Mouse (Mus musculus): ENCODE measurements around the gene Hist1h1t. TPM values are rescaled to one million over a fixed set of nuclear protein-coding genes. Genes with fewer than 3 reads are reported as not detected.
A peak's percentile ranks its signal among the peaks of the same experiment; 100 is the strongest.

Gene Hist1h1t
- polyA plus RNA-seq, 1 experiment from 2014 or later: 0.26 TPM

DNA sequence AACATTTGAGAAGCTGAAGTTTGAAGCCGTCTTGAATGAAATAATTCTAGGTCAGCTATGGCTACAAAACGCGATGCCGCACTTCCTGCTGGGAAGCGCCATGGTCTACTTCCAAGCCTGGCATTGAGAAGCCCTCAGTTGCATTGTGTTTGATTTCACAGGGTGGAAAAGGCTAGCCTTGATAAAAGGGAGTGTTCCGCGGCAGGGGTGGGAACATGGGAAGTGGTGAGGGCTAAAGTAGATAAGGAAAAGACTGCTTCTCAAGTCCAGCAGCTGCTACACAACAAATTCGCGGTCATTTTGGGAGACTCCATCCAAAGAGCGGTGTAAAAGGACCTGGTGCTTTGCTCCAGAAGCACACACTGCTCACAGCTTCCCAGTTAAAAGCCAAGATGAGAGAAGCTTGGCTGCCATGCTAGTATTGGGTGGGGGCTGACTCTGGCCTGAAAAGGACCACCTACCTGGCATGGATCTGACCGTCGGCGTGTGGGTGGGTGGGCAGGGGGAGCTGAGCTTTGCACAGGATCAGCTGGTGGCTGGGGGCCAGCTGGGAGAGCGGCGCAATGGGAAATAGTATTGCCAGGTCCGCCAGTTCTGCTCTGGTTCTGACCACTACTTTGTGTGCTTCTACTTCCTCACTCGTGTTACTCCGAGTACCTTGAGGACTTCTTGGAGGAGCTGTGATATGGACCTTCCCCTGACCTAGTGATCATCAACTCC lies 33.0 kb downstream of the Hist1h1t start:
- H3K36me3 ChIP-seq: no peaks in the 10 kb centered on the region
- no peak overlapping the region for H3K4me3 ChIP-seq
- DNase-seq (ENCODE audit: low spot score): no peak
- peaks cover 5% of the 10 kb centered on the region; the same call in 1 of the 2 replicates for H3K4me1 ChIP-seq
- 92% methylated on average over 18 of the region's 18 CpGs for WGBS
- H3K27me3 ChIP-seq (ENCODE audit: low read depth, poor library complexity, severe bottlenecking): no peaks in the 10 kb centered on the region
- H3K9me3 ChIP-seq (replicated peaks): no peaks in the 10 kb centered on the region
- peak overlapping the region; percentile 23; the same call in 1 of the 2 replicates for H3K27ac ChIP-seq

GRCm38 (mm10) chr13:23729192-23729525 lies 33.5 kb downstream of the Hist1h1t start:
- Histone ChIP-seq H3K36me3 (no peaks in the 10 kb centered on the region), H3K9me3 (replicated peaks) (no peaks in the 10 kb centered on the region), H3K27me3 (ENCODE audit: low read depth, poor library complexity, severe bottlenecking) (no peaks in the 10 kb centered on the region), H3K4me1 (peaks cover 5% of the 10 kb centered on the region; the same call in 1 of the 2 replicates), H3K27ac (no peak overlapping the region; the same call in 1 of the 2 replicates), H3K4me3 (no peak overlapping the region)
- 92% methylated on average over 9 of the region's 9 CpGs for WGBS
- peak; percentile 3 for DNase-seq (ENCODE audit: low spot score)

- Histone ChIP-seq H3K27ac (no peak overlapping the region), H3K36me3 (no peaks in the 10 kb centered on the region), H3K4me1 (peaks cover 5% of the 10 kb centered on the region; the same call in 1 of the 2 replicates), H3K9me3 (replicated peaks) (no peaks in the 10 kb centered on the region), H3K4me3 (no peak overlapping the region), H3K27me3 (ENCODE audit: low read depth, poor library complexity, severe bottlenecking) (no peaks in the 10 kb centered on the region)
- no peak for DNase-seq (ENCODE audit: low spot score)
- 97% methylated on average over 5 of the region's 5 CpGs for WGBS
Measured at GRCm38 (mm10) chr13:23729706-23730105, 34.1 kb downstream of the Hist1h1t start.

GRCm38 (mm10) chr13:23730479-23730878 lies 34.9 kb downstream of the Hist1h1t start:
- Histone ChIP-seq H3K4me3 (no peak overlapping the region), H3K4me1 (no peaks in the 10 kb centered on the region), H3K27ac (no peak overlapping the region), H3K9me3 (replicated peaks) (no peaks in the 10 kb centered on the region), H3K27me3 (ENCODE audit: low read depth, poor library complexity, severe bottlenecking) (no peaks in the 10 kb centered on the region), H3K36me3 (no peaks in the 10 kb centered on the region)
- WGBS: 59% methylated on average over 8 of the region's 8 CpGs
- DNase-seq (ENCODE audit: low spot score): no peak

GRCm38 (mm10) chr13:23732156-23732804 lies 36.7 kb downstream of the Hist1h1t start:
- Histone ChIP-seq H3K9me3 (replicated peaks) (no peaks in the 10 kb centered on the region), H3K27ac (no peak overlapping the region), H3K4me3 (no peak overlapping the region), H3K4me1 (no peaks in the 10 kb centered on the region), H3K36me3 (no peaks in the 10 kb centered on the region), H3K27me3 (ENCODE audit: low read depth, poor library complexity, severe bottlenecking) (no peaks in the 10 kb centered on the region)
- WGBS: 27% methylated on average over 8 of the region's 8 CpGs
- DNase-seq (ENCODE audit: low spot score): no peak

DNA sequence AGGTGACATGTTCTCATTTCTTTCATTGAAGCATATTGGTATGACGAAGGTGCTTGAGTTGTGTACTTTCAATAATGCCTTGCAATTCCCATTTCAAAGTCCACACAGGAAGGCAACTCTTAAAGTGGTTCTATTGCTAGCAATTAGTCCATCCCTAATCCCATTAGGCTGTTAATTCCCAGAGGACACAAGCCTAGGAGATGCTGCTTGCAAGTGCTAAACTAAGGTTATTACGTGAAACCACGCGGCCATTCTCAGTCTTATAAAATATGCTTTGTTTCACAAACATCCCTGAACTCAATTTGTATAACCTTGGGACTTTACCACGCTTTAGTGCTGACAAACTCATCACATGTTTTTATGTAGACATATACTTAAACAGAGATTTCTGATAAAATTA lies 41.5 kb downstream of the Hist1h1t start:
- Histone ChIP-seq H3K27ac (peak overlapping the region; percentile 96), H3K9me3 (replicated peaks) (no peaks in the 10 kb centered on the region), H3K36me3 (no peaks in the 10 kb centered on the region), H3K4me1 (peaks cover 15% of the 10 kb centered on the region), H3K27me3 (ENCODE audit: low read depth, poor library complexity, severe bottlenecking) (no peaks in the 10 kb centered on the region), H3K4me3 (no peak overlapping the region)
- 87% methylated on average over 5 of the region's 5 CpGs for WGBS
- DNase-seq (ENCODE audit: low spot score): no peak

DNA sequence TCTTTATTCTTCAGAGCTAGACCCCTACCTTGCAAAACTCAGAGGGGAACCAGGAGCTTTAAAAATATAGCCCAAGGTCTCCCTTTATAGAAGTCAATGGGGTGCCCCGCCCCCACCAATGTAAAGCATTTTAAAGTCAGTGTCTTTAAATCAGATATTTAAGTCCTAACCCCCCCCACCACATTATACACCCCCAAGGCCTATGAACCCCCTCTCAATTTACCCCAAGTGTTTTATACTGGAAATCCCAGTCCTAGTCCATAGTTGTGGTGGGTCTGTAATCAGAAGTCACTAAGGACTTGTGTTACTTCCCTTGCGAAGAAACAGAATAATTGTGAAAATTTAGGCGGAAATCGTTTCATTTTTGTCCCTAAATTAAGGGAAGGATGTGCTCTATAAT lies 42.4 kb downstream of the Hist1h1t start:
- no peaks in the 10 kb centered on the region for H3K27me3 ChIP-seq (ENCODE audit: low read depth, poor library complexity, severe bottlenecking)
- DNase-seq (ENCODE audit: low spot score): no peak
- H3K36me3 ChIP-seq: no peaks in the 10 kb centered on the region
- peaks cover 15% of the 10 kb centered on the region for H3K4me1 ChIP-seq
- H3K27ac ChIP-seq: peak overlapping the region; percentile 96
- H3K9me3 ChIP-seq (replicated peaks): no peaks in the 10 kb centered on the region
- 24% methylated on average over 4 of the region's 4 CpGs for WGBS
- peak overlapping the region; percentile 64 for H3K4me3 ChIP-seq

DNA sequence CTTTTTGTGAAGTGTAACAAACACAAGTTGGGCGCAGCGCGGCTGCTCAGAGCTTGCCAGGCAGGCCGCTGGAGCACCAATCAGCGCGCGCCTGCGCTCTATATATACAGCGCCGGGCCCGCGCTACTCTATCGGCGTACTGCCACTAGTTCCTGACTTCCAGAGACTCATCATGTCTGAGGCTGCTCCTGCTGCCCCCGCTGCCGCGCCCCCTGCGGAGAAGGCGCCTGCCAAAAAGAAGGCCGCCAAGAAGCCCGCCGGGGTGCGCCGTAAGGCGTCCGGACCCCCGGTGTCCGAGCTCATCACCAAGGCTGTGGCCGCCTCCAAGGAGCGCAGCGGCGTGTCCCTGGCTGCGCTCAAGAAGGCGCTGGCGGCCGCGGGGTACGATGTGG lies 43.1 kb downstream of the Hist1h1t start, which contains the start of gene Hist1h1c:
Hist1h1c (plus strand) TSS at position 132 of the 392 bp plus-strand sequence.
- Histone ChIP-seq H3K27me3 (ENCODE audit: low read depth, poor library complexity, severe bottlenecking) (no peaks in the 10 kb centered on the region), H3K27ac (peak within 1 kb of the TSS; percentile 96), H3K36me3 (no peaks in the 10 kb centered on the region), H3K4me3 (peak within 1 kb of the TSS; percentile 64), H3K9me3 (replicated peaks) (no peaks in the 10 kb centered on the region), H3K4me1 (peaks cover 15% of the 10 kb centered on the region)
- under 1% methylated on average over 38 of the region's 38 CpGs for WGBS
- peak; percentile 93 for DNase-seq (ENCODE audit: low spot score)

DNA sequence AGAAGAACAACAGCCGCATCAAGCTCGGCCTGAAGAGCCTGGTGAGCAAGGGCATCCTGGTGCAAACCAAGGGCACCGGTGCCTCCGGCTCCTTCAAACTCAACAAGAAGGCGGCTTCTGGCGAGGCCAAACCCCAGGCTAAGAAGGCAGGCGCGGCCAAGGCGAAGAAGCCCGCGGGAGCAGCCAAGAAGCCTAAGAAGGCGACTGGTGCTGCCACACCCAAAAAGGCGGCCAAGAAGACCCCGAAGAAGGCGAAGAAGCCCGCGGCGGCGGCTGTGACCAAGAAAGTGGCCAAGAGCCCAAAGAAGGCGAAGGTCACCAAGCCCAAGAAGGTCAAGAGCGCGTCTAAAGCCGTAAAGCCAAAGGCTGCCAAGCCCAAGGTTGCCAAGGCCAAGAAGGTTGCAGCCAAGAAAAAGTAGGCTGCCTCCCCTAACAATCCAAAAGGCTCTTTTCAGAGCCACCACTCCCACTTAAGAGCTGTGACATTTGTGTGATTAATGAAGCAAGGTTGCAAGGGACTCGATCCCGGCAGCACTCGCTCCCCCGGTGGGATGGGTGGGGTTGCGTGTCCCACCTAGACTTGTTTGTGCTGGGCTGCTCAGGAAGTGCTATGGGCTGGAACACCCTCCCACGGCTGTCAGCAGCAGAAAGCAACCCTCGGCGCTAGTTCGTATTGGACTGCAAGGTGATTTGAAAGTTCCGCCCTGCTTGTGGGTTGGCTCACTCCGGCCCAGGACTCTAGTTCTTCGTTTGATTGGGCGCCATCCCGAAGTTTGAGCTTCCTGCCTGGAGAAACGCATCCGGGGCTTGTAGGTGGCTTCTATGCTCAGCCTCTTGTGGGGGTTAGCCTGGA lies 43.7 kb downstream of the Hist1h1t start:
- peak; percentile 92 for DNase-seq (ENCODE audit: low spot score)
- no peaks in the 10 kb centered on the region for H3K27me3 ChIP-seq (ENCODE audit: low read depth, poor library complexity, severe bottlenecking)
- H3K9me3 ChIP-seq (replicated peaks): no peaks in the 10 kb centered on the region
- H3K36me3 ChIP-seq: no peaks in the 10 kb centered on the region
- H3K27ac ChIP-seq: peak overlapping the region; percentile 96
- WGBS: under 1% methylated on average over 39 of the region's 39 CpGs
- H3K4me3 ChIP-seq: peak overlapping the region; percentile 64
- peaks cover 16% of the 10 kb centered on the region for H3K4me1 ChIP-seq

DNA sequence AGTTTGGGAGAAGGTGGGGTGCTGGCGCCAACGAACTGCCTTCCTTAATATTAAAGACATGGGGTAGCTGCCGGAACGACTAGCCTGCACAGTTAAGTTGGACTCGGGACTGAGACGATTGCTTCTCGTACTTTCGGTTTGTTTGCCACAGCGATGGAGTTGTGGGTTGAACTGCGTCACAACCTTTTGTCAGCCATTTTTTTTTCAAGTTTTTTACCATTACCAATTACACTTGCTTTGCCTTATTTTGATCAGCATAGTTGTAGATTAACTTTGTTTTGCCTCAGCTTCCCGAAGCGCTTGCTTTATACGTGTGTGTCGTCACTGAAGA lies 44.3 kb downstream of the Hist1h1t start:
- 1% methylated on average over 14 of the region's 14 CpGs for WGBS

DNA sequence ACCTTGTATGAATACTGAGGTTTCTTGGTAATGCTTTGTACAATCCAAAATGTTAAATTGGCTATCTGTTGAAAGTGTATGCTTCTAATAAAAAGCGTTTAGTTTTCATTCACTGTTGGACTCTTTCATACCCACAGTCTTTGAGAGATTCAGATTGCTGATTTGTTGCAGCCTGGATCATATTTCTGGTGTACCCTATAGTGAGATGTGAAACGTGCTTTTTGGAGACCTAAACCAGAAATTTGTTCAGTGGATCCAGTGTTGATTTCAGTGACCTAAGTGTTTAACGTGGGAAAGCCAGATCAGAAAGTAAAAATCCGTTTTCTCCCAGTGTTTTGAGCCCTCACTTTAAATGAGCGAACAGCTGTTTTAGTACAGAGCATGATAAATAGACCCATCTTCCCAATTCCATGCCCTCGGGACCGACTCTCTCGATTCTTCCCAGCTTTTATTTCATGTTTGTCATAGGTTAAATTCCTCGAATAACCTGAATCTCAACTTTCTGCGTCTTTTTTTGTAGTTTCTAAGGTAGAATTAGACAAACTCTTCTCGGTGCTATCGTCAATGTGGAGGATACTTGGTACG lies 44.7 kb downstream of the Hist1h1t start:
- Histone ChIP-seq H3K4me3 (peak overlapping the region; percentile 64), H3K36me3 (no peaks in the 10 kb centered on the region), H3K9me3 (replicated peaks) (no peaks in the 10 kb centered on the region), H3K4me1 (peaks cover 19% of the 10 kb centered on the region), H3K27me3 (ENCODE audit: low read depth, poor library complexity, severe bottlenecking) (no peaks in the 10 kb centered on the region), H3K27ac (peak overlapping the region; percentile 96)
- DNase-seq (ENCODE audit: low spot score): no peak
- 30% methylated on average over 13 of the region's 13 CpGs for WGBS

More for the DNA sequence above, 44.3 kb downstream of the Hist1h1t start:
- Histone ChIP-seq H3K9me3 (replicated peaks) (no peaks in the 10 kb centered on the region), H3K27me3 (ENCODE audit: low read depth, poor library complexity, severe bottlenecking) (no peaks in the 10 kb centered on the region), H3K4me1 (peaks cover 19% of the 10 kb centered on the region), H3K36me3 (no peaks in the 10 kb centered on the region), H3K4me3 (peak overlapping the region; percentile 64), H3K27ac (peak overlapping the region; percentile 96)
- no peak for DNase-seq (ENCODE audit: low spot score)

- Histone ChIP-seq H3K27ac (peak overlapping the region; percentile 96), H3K4me3 (peak overlapping the region; percentile 64), H3K4me1 (peaks cover 19% of the 10 kb centered on the region), H3K27me3 (ENCODE audit: low read depth, poor library complexity, severe bottlenecking) (no peaks in the 10 kb centered on the region), H3K36me3 (no peaks in the 10 kb centered on the region), H3K9me3 (replicated peaks) (no peaks in the 10 kb centered on the region)
- 65% methylated on average over 5 of the region's 5 CpGs for WGBS
- no peak for DNase-seq (ENCODE audit: low spot score)
Measured at GRCm38 (mm10) chr13:23740910-23741309, 45.3 kb downstream of the Hist1h1t start.
